Mouse (Mus musculus) embryonic fibroblast, embryonic 13.5 days (primary cell): ENCODE data around the gene Arhgap42.

Source experiments
- CTCF ChIP-seq: IDR thresholded peaks from 2 replicates; pipeline ENCODE4 v1.5.1; 2011; ENCODE audit warnings: mild to moderate bottlenecking, control low read depth, low read length, moderate library complexity, borderline replicate concordance; ENCODE audit not compliant: insufficient read depth
- POLR2A ChIP-seq: IDR thresholded peaks from 2 replicates; pipeline ENCODE4 v1.6.1; 2011; ENCODE audit warnings: low read depth, mild to moderate bottlenecking, control low read depth, low read length, moderate library complexity

DNA sequence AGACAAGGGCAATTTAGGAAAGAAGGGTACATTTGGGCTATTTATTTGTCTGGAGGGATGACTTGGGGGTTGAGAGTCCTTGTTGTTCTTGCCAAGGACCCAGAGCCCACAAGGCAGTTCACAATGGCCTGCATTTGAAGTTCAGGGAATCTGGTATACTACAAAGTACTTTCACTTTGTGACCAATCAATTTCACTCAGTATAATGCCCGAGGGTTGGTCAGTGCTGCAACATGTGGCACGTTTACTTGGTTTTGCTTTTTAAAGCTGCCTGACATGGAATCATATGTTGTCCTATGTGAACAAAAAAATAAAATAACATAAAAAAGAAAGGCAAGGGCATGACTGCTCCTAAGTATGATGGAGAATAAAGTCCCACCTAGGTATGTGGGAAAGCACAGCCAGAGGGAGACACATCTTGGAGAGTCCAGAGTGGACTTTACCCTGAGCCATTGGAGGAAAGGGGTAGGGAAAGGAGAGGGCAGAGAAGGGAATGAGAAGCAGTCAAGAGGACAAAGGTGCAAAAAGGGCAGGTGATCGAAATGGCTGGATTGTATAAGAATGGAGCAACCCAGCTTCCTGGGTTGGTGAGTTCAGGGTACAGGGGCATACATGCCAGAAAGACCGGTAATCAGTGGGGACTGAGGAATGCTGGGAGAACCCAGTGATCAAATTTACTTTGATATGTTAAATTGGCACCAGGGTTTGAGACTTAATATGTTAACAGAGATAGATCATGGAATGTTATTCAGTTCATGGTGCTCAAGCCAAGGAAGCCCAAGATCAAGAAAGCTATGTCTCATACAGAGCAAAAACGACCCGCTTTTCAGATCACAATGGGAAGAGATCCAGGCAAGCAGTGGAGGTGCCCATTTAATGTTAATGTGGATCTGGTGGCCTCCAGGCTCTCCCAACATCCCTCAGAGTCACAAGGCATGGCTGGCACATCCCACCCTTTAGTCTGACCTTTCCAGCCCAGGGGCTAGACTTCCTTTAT is 29.0 kb upstream of the Arhgap42 start:
- TF ChIP-seq CTCF (no peak), POLR2A (no peak)
